Mouse (Mus musculus) brain, adult 2 months (tissue): Measurements from ENCODE around the gene Kank3.

Source experiments
- DNase-seq: peaks from one replicate; pipeline ENCODE4 v3.0.0; 2011; ENCODE audit warnings: low read depth, low spot score

The Kank3 gene

GRCm38 (mm10) chr17:33851331-33851730 is 41.0 kb downstream of the Kank3 start:
- DNase-seq: no peak

GRCm38 (mm10) chr17:33857816-33858215 is 47.5 kb downstream of the Kank3 start:
- DNase-seq: no peak

- peak; percentile 95 for DNase-seq
Measured at GRCm38 (mm10) chr17:33865330-33866030, 55.2 kb downstream of the Kank3 start.
